Mouse (Mus musculus) heart, postnatal 36 days (tissue): Measurements from ENCODE around the gene Kcnb1. TPM values are rescaled to one million over a fixed set of nuclear protein-coding genes. Genes with fewer than 3 reads are reported as not detected.
A peak's percentile ranks its signal among the peaks of the same experiment; 100 is the strongest.

Source experiments
- DNase-seq, 2 experiments: peaks; one replicate each; pipeline ENCODE4 v3.0.0; 2021 to 2022
- intact Hi-C: fragments of 180-260 bp; cut with DNase I; formaldehyde crosslinking; loops from one replicate; pipeline ENCODE4 v1.15.1; 2025
- total RNA-seq, 2 experiments: library from RNA; stranded (reverse); gene quantifications; 2 replicates each; pipeline ENCODE4 v1.2.3; 2021

Kcnb1 gene
- total RNA-seq, 2 experiments from 2014 or later = 39.2 to 51.7 TPM

DNA sequence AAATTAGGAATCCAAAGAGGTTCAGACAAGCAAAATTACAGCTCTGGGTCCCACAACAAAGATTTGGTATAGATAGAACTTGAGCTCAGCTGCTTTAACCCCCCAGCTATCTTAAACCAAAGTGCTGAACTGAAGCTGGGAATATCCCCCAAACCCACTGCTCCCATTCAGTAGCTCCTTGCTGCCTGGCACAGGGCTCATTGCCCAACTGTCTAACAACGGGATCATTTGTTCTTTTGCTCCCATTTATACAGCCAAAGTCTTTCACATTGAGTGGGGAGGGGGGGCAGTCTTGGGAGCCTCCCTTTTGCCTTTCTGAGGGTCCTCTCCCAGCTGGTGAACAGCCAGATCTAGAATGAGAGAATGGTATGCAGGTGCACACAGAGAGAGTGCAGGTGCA lies 99.7 kb downstream of the Kcnb1 start:
- no peak for DNase-seq
- intact Hi-C loops = no loop called here

DNA sequence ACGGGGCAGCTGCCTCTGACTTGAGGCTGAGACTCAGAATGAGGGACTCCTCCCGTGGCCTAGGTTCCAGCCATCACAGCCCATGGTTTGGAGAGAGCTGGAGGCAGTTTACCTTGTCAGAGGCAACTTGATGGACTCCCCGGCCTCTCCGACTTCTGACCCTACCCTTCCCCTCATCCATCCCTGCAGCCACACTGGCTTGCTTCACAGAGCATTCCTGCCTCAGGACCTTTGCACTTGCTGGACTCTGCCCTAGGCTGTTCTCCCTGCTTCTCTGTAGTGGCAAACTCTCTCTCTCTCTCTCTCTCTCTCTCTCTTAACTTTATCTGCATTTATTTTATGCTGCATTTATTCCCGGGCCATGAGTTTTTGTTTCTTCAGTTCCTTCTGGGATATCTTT lies 103.1 kb downstream of the Kcnb1 start:
- intact Hi-C loops = no loop called here
- no peak for DNase-seq

DNA sequence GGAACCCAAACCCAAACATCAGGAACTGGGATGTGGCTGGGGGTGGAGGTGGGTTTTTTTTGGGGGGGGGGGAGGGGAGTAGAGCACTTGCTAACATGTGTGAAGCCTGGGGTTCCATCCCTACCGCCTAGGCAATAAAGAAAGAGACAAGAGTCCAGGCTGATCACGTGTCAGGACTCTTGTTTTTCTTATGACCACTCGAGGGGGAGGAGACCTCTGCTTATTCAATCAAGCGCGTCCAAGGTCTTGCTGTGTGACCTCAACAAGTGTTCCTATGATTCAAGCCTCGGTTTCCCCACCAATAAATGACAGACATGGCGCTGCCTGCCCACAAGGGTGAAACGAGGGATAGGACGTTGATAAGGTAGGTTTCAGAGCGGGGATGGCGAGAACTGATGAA lies 103.9 kb downstream of the Kcnb1 start:
- intact Hi-C loops = no loop called here

DNA sequence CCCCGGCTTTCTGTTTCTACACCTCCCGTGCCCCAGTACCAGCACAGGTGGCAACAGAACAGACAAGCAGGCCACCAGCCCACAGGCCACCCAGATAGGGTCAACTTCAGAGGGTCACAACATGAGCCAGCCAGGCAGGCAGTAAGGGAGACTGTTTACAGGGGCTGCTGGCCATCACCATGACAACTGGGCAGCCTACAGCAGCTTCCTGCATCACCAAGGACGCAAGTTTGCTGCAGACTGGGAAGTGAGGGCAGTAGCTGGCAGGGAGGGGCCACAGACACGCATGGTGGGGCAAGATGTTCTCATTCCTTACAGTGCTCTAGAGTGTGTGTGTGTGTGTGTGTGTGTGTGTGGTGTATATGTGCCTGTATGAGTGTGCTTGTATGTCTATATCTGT lies 108.3 kb downstream of the Kcnb1 start:
- no peak for DNase-seq
- intact Hi-C loops = no loop called here

More for the DNA sequence above, 103.9 kb downstream of the Kcnb1 start:
- no peak for DNase-seq

DNA sequence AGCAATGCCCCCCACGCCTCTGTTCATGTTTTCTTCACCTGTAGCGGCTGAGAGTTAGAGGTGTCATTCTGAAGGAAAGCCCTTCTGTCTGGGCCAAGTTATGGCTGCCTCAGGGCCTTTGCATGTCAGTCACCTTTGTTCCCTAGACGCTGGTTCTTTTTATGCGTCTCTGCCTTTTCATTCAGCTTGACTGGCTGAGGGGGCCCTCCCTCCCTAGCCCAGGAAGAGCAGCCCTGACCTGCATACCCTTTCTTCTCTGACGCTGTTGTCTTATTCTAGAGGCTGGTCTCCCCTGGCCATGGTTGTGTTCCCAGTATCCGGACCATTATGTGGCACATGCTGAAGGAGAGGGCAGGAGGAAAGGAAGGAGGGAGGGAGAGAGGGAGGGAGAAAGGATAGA lies 108.8 kb downstream of the Kcnb1 start:
- no peak for DNase-seq
- intact Hi-C loops = no loop called here

DNA sequence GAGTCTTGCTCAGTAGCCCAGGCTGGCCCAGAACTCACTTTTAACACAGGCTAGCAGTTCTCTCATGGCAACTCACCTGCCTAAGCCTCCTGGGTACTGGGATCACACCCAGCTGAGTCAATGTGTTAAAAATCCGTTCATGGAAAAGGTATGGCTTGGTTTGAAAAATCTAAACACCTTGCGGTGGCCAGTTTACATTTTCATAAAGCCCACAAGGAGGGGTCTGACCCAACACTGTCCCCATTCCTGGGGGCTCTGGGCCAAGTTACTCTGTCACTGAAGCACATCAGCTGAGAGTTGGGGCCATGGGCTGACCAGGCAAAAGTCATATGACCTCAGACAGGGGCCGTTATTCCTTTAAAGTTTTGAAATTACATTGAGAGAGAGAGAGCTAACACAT lies 109.6 kb downstream of the Kcnb1 start:
- no peak for DNase-seq
- intact Hi-C loops = no loop called here

DNA sequence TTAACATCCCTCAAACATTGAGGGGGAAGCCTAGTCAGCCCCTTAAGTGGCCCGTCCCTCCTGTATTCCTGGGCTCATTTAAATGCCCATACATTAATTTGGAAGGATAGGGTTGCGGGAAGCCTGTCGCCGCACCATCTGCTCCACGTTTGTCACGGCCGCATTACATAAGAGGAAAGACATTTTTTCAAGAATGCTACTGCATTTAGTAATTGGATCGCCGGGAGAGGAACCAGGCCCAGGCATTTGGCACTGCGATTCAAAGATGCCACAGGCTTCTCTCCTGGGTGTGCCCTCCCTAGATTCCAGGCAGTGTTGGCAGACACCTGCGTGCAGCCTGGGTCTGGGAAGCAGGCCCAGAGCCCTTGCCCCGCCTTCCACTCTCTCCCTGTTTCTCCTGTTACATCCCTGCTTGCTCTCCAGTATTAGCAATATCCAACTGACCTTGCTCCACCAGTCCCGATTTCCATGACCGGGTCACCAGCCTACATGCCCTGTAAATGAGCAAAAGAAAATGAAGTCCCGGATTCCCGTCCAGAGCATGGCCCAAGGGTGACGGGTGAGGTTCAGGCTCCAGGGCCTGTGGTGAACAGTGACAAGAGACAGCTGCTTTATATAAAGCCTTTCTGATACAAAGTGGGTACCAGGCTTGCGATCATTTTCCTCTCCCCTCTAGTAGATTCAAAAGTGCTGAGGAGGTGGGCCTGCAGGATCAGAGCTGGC lies 110.3 kb downstream of the Kcnb1 start:
- DNase-seq = peak; percentile 49 to 59
- intact Hi-C loops = no loop called here

DNA sequence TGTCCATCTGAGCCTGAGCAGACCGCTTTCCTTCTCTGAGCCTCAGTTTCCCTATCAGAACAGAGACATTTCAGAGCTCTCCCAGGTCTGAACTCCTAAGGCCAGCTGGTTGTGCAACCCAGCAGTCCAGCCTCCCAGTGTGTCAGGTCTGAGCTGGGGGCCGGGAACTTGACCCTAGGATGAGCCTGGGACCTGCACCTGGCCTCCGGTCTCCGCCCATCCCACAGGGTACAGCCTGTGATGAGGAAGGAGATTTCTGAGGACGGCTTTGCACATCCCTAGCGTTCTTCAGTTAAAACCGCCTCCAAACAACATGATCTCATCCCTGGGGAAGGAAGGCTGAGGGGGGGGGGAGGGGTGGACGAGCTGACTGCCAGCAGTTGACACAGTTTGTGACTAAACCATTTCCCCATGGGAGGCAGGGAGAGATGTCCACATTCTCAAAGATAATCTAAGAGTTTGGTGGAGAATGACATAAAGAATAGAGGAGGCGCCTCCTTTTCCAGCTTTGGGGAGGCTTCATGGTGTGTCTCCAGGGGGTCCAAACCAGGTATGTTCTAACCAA lies 110.9 kb downstream of the Kcnb1 start:
- no peak for DNase-seq
- intact Hi-C loops = no loop called here

DNA sequence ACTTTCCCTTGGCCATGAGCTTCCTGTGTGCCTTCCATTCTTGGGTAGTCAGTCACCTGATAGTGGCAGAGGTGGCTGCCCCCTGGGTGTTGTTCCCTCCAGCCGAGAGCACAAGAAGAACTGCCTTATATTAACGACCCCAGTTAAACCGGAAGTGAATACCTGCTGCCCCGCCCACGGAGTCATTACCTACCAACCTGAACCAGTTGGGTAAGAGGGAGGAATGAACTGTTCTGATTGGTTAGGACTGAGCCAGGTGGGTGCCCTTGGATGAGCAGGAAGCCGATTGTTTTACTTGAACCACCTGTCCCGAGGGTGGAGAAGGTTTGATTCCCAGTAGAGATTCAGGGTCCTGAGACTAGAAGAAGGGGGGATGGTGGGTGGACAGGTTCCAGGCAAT lies 111.5 kb downstream of the Kcnb1 start:
- no peak for DNase-seq
- intact Hi-C loops = no loop called here

DNA sequence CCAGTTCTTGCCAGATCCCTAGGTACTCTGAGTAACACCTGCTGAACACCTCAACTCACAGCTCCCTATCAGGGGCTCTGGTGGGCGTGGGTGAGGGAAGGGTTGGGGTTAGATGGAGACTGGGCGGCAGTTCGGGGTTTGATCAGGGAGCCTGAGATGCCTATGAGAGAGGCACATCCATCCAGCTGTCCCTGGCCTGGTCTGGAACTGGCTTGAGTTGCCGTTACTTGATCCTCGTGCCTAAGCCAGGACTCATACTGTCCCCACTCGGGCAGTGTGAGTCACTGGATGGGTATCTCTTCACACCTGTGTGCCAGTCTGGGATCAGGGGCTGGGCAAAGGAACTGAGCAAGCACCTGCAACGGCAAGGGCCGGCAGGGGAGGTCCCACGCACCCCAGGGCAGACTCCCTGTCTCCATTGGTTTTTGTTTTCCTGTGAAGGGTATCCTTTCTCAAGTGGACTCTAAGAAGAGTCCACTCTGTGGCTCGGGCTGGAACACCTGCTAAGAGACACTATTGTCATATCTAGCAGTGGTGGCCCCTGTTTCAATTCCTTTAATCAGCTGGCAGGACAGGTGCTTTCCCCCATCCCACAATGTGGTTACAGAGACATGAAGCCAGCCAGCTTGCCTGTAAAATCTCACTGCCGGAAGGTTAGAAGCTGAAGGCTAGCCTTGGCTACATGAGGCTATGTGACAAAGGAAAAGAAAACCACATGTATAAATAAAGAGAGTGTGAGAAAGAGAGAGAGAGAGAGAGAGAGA lies 112.6 kb downstream of the Kcnb1 start:
- DNase-seq = no peak
- intact Hi-C loops = no loop called here

DNA sequence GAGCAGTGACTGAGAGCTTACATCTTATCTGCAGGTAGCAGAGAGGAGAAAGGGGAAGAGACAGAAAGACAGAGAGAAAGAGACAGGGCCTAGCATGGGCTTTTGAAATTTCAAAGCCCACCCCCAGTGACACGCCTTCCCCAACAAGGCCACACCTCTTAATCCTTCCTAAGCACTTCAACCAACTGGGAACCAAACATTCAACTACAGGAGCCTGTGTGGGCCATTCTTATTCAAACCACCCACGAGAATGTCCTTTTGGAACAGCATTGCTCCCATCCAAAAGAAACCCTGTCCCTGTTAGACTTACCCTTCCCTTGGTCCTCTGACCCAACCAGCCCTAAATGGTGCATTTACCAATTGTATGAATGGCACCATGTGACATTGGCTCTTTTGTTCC lies 113.2 kb downstream of the Kcnb1 start:
- no peak for DNase-seq
- intact Hi-C loops = no loop called here

DNA sequence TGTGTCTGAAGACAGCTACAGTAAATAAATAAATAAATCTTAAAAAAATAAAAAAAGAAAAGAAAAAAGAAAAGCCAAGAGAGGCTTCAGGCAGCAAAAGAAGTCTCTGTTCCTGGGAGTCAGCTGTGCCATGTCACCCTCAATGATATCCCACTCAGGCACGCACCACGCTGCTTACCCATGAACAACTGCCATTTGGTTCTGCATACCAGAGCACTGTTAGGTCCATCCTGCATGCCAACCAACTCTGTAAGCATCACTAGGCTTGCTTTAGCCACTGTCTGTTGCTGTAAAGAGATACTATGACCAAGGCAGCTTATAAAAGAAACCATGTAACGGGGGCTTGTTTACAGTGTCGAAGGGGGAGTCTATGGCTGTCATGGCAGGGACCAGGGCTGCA lies 113.6 kb downstream of the Kcnb1 start:
- no peak for DNase-seq
- intact Hi-C loops = no loop called here

DNA sequence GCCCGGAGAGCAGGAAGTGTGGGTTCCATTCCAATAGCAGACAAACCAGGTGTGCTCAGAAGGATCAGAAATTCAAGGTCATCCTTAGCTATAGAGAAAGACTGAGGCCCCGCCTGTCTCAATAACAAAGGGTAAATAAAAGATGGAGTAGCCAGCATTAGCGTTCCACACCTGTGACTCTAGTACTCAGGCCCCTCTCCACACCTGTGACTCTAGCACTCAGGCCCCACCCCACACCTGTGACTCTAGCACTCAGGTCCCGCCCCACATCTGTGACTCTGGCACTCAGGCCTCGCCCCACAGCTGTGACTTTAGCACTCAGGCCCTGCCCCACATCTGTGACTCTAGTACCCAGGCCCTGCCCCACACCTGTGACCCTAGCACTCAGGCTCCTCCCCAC lies 115.4 kb downstream of the Kcnb1 start:
- intact Hi-C loops = loop anchor here (5.0 kb wide), 1 partner anchor 128 kb away; no protein-coding TSS in a partner anchor
- no peak for DNase-seq

DNA sequence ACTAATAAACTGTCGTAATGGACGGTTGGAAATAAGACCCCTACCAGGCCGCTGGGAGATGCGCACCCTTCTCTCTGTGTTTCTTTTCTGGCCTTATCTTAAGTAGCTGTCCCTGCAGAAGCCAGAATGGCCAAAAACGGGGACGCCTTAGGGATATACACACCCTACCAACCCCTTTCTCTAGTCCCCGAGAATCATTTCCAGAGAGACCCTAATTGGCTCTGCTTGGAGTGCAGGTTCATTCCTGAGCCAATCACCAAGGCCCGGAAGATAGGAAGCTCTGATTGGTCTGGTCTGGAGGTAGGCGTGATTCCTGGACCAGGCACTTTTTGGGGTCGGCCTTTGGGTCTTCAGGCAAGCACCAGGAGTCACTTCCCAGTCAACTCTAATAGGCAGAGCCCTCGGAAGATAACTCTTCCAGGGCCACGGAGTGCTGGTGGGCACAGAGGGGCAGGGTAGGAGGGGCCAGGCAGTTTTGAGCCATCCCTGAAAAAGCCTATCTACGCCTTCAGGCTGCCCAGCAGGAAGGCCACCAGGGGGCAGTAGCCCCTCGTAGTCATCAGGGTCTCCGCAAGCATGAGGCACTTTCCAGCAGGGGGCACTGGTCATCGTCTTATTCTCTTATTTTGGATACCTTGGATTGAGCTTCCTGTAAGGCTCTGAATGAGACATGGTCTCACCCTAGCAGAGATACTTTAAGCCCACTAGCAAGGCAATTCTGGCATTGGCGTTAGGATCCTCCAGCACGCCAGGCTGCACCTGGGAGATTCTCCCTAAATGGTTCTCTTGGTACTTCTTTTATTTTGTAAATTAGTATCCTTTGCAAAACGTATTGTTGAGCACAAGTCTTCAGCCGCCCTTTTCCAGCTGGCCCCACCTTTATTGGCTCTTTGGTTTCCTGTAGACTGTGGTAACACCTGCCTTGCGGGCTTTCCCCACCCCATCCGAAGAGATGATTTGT lies 118.0 kb downstream of the Kcnb1 start:
- intact Hi-C loops = loop anchor here (1.0 to 5.0 kb wide), 5 partner anchors 40 to 207 kb away; partner anchors contain the start of gene Kcnb1
- peak; percentile 95 to 97 for DNase-seq

DNA sequence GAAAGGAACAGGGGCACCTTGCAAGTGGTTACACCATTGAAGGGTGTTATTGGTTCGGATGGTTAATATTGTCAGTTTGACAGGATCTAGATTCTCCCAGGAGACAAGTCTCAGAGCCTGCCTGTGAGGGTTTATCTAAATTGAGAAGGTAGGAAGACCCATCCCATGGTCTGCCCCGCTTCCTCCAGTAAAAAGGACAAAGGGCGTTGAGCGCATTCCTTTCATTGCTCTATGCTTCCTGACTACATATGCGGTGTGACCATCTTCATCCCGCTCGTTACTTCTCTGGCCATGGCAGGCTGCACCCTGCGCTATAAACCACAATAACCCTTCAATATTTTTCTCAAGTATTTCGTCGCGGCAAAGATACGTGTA lies 118.7 kb downstream of the Kcnb1 start:
- no peak for DNase-seq
- intact Hi-C loops = loop anchor here (5.0 kb wide), 1 partner anchor 131 kb away; no protein-coding TSS in a partner anchor

DNA sequence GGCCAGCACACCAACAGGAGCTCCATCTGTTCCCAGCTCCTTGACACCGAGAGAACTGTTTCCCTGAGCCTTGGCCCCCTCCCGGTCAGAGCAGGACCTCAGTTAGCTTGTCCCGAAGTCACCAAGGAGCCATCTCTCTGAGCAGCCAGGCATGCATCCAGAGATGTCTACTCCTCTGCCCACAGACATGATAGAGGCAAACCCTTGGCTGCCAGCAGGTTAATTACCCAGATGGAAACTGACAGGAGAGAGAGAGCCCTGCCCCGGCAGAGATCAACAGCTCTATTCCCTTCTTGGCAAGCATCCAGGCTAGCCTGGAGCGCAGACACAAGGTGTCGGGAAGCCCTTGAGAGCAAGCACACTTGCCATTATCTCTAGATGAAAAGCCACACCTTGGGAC lies 119.6 kb downstream of the Kcnb1 start:
- intact Hi-C loops = loop anchor here (5.0 kb wide), 1 partner anchor 132 kb away; no protein-coding TSS in a partner anchor
- DNase-seq = no peak

DNA sequence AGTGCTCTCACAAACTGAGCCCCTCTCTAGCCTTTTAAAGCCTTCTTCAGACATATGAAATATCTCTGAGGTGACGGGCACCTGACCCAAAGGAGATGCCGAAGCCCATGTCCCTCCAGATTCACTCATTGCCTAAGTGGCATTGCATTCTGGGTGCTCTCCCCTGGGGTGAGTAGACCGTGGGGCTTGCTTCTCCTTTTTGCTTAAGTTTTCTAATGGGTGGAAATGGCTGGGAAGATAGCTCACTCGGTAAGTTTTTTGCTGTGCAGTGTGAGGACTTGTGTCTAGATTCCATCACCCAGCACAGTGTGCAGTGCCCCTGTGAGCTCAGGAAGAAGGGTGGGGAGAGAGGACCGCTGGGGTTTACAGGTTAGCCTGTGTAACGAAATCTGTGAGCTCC lies 122.4 kb downstream of the Kcnb1 start:
- DNase-seq = no peak
- intact Hi-C loops = no loop called here

DNA sequence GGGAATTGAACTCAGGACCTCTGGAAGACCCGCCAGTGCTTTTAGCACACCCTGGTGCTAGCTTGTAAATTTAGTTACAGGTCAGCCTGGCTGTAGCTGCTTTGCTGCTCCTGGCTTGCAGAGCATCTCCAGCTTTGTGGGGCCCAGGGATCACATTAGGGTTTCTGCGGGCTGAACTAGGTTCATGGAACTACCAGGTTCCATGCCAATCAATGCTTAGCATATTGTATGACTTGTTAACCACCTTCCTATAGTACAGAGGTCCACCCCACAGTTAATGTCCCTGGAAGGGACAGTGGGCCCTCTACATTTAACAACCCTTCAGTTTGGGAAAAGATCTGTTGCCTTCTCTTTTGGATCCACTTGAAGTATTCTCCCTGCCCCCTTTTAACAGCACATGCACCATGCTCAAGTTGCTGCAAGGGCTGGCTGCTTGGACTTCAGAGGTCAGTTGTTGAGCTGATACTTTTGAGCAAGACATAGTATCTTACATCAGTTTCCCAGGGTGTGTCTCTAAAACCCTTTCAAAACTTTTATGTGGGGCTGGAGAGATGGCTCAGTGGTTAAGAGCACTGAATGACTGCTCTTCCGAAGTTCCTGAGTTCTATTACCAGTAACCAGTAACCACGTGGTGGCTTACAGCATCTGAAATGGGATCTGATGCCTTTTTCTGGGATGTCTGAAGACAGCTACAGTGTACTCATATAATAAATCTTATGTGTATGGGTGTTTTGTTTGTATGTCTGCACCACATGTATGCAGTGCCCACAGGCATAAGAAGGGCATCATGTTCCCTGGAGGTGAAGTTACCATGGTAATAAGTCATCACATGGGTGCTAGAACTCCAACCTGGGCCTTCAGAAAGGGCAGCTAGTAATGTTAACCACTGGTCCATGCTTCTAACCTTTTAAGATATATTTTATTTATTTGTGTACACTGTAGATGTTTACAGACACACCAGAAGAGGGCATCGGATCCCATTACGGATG lies 123.1 kb downstream of the Kcnb1 start:
- DNase-seq = no peak
- intact Hi-C loops = no loop called here

DNA sequence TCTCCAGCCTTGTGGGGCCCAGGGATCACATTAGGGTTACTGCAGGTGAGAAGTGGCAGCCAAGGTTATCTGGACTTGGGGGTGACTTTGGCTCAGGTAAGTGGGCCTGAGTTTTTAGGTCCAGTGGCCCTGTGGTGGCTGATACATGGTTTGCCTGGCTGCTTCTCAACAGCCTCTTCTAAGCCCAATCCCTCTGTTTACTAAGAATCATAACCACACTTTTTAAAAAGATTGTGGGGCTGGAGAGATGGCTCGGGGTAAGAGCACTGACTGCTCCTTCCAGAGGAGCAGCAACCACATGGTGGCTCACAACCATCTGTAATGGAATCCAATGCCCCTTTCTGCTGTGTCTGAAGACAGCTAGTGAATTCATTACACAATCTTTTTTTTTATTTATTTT lies 123.9 kb downstream of the Kcnb1 start:
- DNase-seq = no peak
- intact Hi-C loops = no loop called here
